Mouse (Mus musculus) hindbrain, postnatal 0 days (tissue): ENCODE measurements around the gene Nfia. TPM values are rescaled to one million over a fixed set of nuclear protein-coding genes. Genes with fewer than 3 reads are reported as not detected.
A peak's percentile ranks its signal among the peaks of the same experiment; 100 is the strongest.

Experiments
- ATAC-seq: fragments of 200-750 bp; cut with Nextera tagmentation; 2 replicates; pipeline ENCODE4 v1.8.0; 2017; ENCODE audit warnings: mild to moderate bottlenecking, moderate TSS enrichment, moderate library complexity
- DNase-seq: peaks from one replicate; pipeline ENCODE4 v3.0.0-alpha.2; 2015; ENCODE audit warnings: low spot score
- H3K27ac ChIP-seq: fragments of 300-500 bp; sonication (generic); 2 replicates; pipeline ENCODE4 v1.5.1; 2014; ENCODE audit warnings: mild to moderate bottlenecking
- H3K27me3 ChIP-seq: fragments of 300-500 bp; sonication (generic); 2 replicates; pipeline ENCODE4 v1.6.1; 2014; ENCODE audit warnings: low read length, mixed read lengths; ENCODE audit not compliant: insufficient read depth
- H3K36me3 ChIP-seq: fragments of 300-500 bp; sonication (generic); 2 replicates; pipeline ENCODE4 v1.6.1; 2014; ENCODE audit warnings: low read length, mixed read lengths; ENCODE audit not compliant: insufficient read depth
- H3K4me1 ChIP-seq: fragments of 300-500 bp; sonication (generic); 2 replicates; pipeline ENCODE4 v1.6.1; 2014; ENCODE audit warnings: antibody characterized with exemption, low read length, mixed read lengths; ENCODE audit not compliant: insufficient read depth
- H3K4me2 ChIP-seq: fragments of 300-500 bp; sonication (generic); 2 replicates; pipeline ENCODE4 v1.6.1; 2014; ENCODE audit warnings: low read depth, mild to moderate bottlenecking, low read length, moderate library complexity, mixed read lengths
- H3K4me3 ChIP-seq: fragments of 300-500 bp; sonication (generic); 2 replicates; pipeline ENCODE4 v1.5.1; 2014; ENCODE audit warnings: low read length
- H3K9ac ChIP-seq: fragments of 300-500 bp; sonication (generic); replicated peaks from 2 replicates; pipeline ENCODE4 v1.6.1; 2014; ENCODE audit warnings: mild to moderate bottlenecking, low read length, moderate library complexity, mixed read lengths
- H3K9me3 ChIP-seq: fragments of 300-500 bp; sonication (generic); 2 replicates; pipeline ENCODE4 v1.6.1; 2016; ENCODE audit warnings: low read length, mixed read lengths
- CTCF ChIP-seq: IDR thresholded peaks from 2 replicates; pipeline ENCODE4 v1.5.1; 2016; ENCODE audit warnings: antibody characterized with exemption, control low read depth, low read depth
- WGBS: fragments of 180-500 bp; shearing (Covaris S2); extraction: QIAGEN DNeasy Blood & Tissue Kit; methylation state at CpG from one replicate; pipeline ENCODE4 v1.1.7; 2014; 5-methylcytosine and 5-hydroxymethylcytosine counted together
- polyA plus RNA-seq: library from polyadenylated mRNA; unstranded; fragments of >200 nt; fragmentation: Nextera tagmentation; extraction: Ambion mirVana; gene quantifications from 2 replicates; pipeline ENCODE4 v1.2.1, GENCODE M21; 2015
- total RNA-seq: library from RNA; depleted of rRNA; stranded (reverse); fragments of >200 nt; gene quantifications from 2 replicates; pipeline ENCODE4 v1.2.3, GENCODE M21; 2014

The Nfia gene
- total and polyA plus RNA-seq, 2 experiments from 2014 or later = 71.0 to 97.2 TPM

DNA sequence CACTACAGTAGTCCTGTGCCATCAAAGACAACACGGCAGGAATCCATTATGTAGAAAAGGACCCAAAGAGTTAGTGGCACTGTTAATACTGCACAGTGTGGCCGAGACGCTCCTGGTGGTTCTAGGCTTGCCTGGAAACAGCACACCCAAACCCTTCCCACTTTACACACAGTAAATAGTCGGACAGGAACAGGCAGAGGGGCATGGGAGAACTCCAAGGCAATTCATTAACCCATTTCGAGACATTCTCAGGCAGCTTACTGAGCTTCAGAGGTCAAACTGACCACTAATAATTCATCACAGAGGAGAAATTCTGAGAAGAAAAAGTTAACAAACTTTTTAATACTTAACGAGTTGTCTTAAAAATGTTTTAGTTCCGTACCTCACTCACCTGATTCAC lies 107.2 kb downstream of the Nfia start:
- TF ChIP-seq CTCF = no peak
- H3K4me2 ChIP-seq = no peak overlapping the region
- 55% methylated on average over 7 of the region's 7 CpGs for WGBS
- H3K36me3 ChIP-seq = no peaks in the 10 kb centered on the region
- H3K9me3 ChIP-seq = no peaks in the 10 kb centered on the region
- no peak overlapping the region for H3K9ac ChIP-seq
- no peak for DNase-seq
- no peaks in the 10 kb centered on the region for H3K27me3 ChIP-seq
- ATAC-seq = no peak
- peaks cover 8% of the 10 kb centered on the region; the same call in 1 of the 2 replicates for H3K4me1 ChIP-seq
- peak overlapping the region; percentile 56; the same call in 1 of the 2 replicates for H3K27ac ChIP-seq
- no peak overlapping the region for H3K4me3 ChIP-seq

GRCm38 (mm10) chr4:97880120-97881055 lies 107.9 kb downstream of the Nfia start:
- H3K9me3 ChIP-seq = no peaks in the 10 kb centered on the region
- H3K4me1 ChIP-seq = peaks cover 8% of the 10 kb centered on the region; the same call in 1 of the 2 replicates
- H3K4me2 ChIP-seq = no peak overlapping the region
- no peaks in the 10 kb centered on the region for H3K27me3 ChIP-seq
- DNase-seq (peak; percentile 74), ATAC-seq (peak; percentile 78)
- no peak overlapping the region for H3K4me3 ChIP-seq
- 52% methylated on average over 9 of the region's 9 CpGs for WGBS
- peak overlapping the region; percentile 56 for H3K27ac ChIP-seq
- H3K36me3 ChIP-seq = no peaks in the 10 kb centered on the region
- peak; percentile 12; the same call in 1 of the 2 replicates for TF ChIP-seq CTCF
- no peak overlapping the region for H3K9ac ChIP-seq

GRCm38 (mm10) chr4:97885574-97885973 lies 113.0 kb downstream of the Nfia start:
- WGBS = 87% methylated on average over 5 of the region's 5 CpGs
- Histone ChIP-seq H3K4me3 (no peak overlapping the region), H3K4me2 (no peak overlapping the region), H3K27me3 (no peaks in the 10 kb centered on the region), H3K4me1 (peaks cover 6% of the 10 kb centered on the region; the same call in 1 of the 2 replicates), H3K27ac (no peak overlapping the region), H3K36me3 (no peaks in the 10 kb centered on the region), H3K9me3 (no peaks in the 10 kb centered on the region), H3K9ac (no peak overlapping the region)
- DNase-seq (no peak), ATAC-seq (no peak)
- TF ChIP-seq CTCF = no peak

GRCm38 (mm10) chr4:97886220-97886619 lies 113.7 kb downstream of the Nfia start:
- Histone ChIP-seq H3K4me2 (no peak overlapping the region), H3K4me3 (no peak overlapping the region), H3K27me3 (no peaks in the 10 kb centered on the region), H3K9me3 (no peaks in the 10 kb centered on the region), H3K27ac (no peak overlapping the region), H3K36me3 (no peaks in the 10 kb centered on the region), H3K9ac (no peak overlapping the region), H3K4me1 (0 out of 2 replicates have a peak, but pooled peaks cover 3% of the 10 kb centered on the region)
- TF ChIP-seq CTCF = no peak
- ATAC-seq (no peak), DNase-seq (no peak)
- 84% methylated on average over 5 of the region's 5 CpGs for WGBS

DNA sequence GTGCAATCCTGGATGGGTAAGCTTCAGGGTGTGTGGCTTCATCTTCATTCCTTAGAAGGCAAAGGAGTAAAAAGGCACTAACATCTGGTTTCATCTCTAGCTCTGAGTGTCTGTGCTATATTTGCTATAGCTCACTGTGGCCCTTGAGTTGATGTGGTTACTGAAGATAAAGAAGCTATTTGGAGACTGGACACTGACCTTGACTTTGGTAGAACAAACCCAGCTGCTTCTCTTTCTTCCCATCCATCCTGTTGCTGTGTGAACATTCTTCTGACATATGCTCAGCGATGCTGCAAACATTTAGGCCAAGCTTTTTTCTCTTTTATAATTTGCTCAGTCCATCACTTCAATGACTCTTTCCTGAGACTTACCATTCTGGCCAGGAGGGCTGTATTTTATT lies 114.7 kb downstream of the Nfia start:
- H3K4me2 ChIP-seq = no peak overlapping the region
- H3K9ac ChIP-seq = no peak overlapping the region
- H3K27me3 ChIP-seq = no peaks in the 10 kb centered on the region
- ATAC-seq (no peak), DNase-seq (no peak)
- peaks cover 3% of the 10 kb centered on the region; the same call in 1 of the 2 replicates for H3K4me1 ChIP-seq
- H3K27ac ChIP-seq = no peak overlapping the region
- H3K36me3 ChIP-seq = no peaks in the 10 kb centered on the region
- WGBS = 87% methylated on average over 1 of the region's 1 CpGs
- H3K9me3 ChIP-seq = no peaks in the 10 kb centered on the region
- TF ChIP-seq CTCF = no peak
- H3K4me3 ChIP-seq = no peak overlapping the region

DNA sequence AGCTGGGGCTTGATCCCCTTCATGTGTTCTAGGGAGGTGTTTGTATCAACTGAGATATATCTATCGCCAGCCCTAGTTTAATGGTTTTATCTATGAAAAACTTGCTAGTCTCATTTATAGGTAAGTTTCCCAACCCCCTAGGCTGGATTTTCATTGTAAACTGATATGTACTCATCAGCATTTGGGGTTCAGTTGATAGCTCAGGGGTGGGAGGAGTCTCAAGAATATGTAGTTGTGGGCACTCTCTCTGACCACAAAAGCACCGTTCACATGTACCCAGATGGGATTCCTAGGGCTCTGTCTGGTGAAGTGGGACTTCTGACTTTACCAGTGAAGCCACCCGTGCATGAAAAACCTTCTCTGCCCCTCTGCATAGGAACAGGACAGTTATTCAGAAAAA lies 118.5 kb downstream of the Nfia start:
- 76% methylated on average over 3 of the region's 3 CpGs for WGBS
- H3K9me3 ChIP-seq = no peaks in the 10 kb centered on the region
- ATAC-seq (no peak), DNase-seq (no peak)
- H3K9ac ChIP-seq = no peak overlapping the region
- H3K4me1 ChIP-seq = peaks cover 2% of the 10 kb centered on the region; the same call in 1 of the 2 replicates
- no peak for TF ChIP-seq CTCF
- H3K4me2 ChIP-seq = no peak overlapping the region
- H3K27ac ChIP-seq = no peak overlapping the region
- H3K4me3 ChIP-seq = no peak overlapping the region
- no peaks in the 10 kb centered on the region for H3K27me3 ChIP-seq
- H3K36me3 ChIP-seq = no peaks in the 10 kb centered on the region

DNA sequence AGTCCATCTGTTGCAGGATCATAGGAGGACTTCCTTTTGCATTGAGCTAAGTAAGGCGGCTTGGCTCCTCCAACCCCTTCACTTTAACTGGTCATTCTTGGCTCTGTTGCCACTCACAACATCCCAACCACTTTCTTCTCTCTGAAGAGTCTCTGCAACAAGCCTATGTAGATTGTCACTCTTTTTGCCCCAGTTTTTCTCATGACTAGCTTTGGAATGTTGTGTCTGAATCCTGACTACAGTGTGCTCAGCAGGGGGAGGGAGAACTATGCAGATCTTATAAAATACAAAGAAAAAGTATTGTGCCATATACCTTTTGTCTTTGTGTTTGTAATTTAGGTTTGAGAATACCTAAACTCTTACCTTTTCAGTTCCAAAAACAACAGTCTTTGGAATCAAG lies 119.1 kb downstream of the Nfia start:
- no peaks in the 10 kb centered on the region; the same call in 1 of the 2 replicates for H3K4me1 ChIP-seq
- no peaks in the 10 kb centered on the region for H3K27me3 ChIP-seq
- H3K4me3 ChIP-seq = no peak overlapping the region
- DNase-seq = no peak
- H3K9me3 ChIP-seq = no peaks in the 10 kb centered on the region
- no peak for ATAC-seq
- WGBS = 74% methylated on average over 1 of the region's 1 CpGs
- no peaks in the 10 kb centered on the region for H3K36me3 ChIP-seq
- TF ChIP-seq CTCF = no peak
- H3K27ac ChIP-seq = no peak overlapping the region
- H3K9ac ChIP-seq = no peak overlapping the region
- H3K4me2 ChIP-seq = no peak overlapping the region
